Mouse (Mus musculus) heart, adult 2 months (tissue): ENCODE results near the gene Kptn.

ENCODE experiments used
- CTCF ChIP-seq: fragments of 200-600 bp; IDR thresholded peaks from 2 replicates; pipeline ENCODE4 v1.8.1; 2022; ENCODE audit warnings: antibody characterized with exemption, mild to moderate bottlenecking, moderate library complexity
- EP300 ChIP-seq: fragments of 200-500 bp; IDR thresholded peaks from 2 replicates; pipeline ENCODE4 v1.6.1; 2011; ENCODE audit warnings: low read depth, low read length, control low read depth; ENCODE audit not compliant: insufficient read depth
- POLR2A ChIP-seq: fragments of 200-500 bp; IDR thresholded peaks from 2 replicates; pipeline ENCODE4 v1.6.1; 2011; ENCODE audit warnings: mild to moderate bottlenecking, low read depth, low read length, control low read depth; ENCODE audit not compliant: insufficient read depth

- TF ChIP-seq POLR2A (no peak), CTCF (no peak), EP300 (no peak)
Measured at GRCm38 (mm10) chr7:16132926-16133325, 13.2 kb downstream of the Kptn start.
